Mouse (Mus musculus) brain, embryonic 14.5 days (tissue): Measurements from ENCODE around the gene Elmod3.

Experiments used
- CTCF ChIP-seq: fragments of 200-500 bp; IDR thresholded peaks from 2 replicates; pipeline ENCODE4 v1.5.1; 2012; ENCODE audit warnings: inconsistent platforms, mild to moderate bottlenecking, moderate library complexity, borderline replicate concordance; ENCODE audit not compliant: insufficient read depth, insufficient read length; ENCODE audit errors: extremely low read depth
- POLR2A ChIP-seq: fragments of 200-500 bp; IDR thresholded peaks from 2 replicates; pipeline ENCODE4 v1.6.1; 2012; ENCODE audit warnings: mild to moderate bottlenecking, inconsistent platforms, borderline replicate concordance; ENCODE audit not compliant: poor library complexity, insufficient read depth, insufficient read length, severe bottlenecking; ENCODE audit errors: extremely low read depth

DNA sequence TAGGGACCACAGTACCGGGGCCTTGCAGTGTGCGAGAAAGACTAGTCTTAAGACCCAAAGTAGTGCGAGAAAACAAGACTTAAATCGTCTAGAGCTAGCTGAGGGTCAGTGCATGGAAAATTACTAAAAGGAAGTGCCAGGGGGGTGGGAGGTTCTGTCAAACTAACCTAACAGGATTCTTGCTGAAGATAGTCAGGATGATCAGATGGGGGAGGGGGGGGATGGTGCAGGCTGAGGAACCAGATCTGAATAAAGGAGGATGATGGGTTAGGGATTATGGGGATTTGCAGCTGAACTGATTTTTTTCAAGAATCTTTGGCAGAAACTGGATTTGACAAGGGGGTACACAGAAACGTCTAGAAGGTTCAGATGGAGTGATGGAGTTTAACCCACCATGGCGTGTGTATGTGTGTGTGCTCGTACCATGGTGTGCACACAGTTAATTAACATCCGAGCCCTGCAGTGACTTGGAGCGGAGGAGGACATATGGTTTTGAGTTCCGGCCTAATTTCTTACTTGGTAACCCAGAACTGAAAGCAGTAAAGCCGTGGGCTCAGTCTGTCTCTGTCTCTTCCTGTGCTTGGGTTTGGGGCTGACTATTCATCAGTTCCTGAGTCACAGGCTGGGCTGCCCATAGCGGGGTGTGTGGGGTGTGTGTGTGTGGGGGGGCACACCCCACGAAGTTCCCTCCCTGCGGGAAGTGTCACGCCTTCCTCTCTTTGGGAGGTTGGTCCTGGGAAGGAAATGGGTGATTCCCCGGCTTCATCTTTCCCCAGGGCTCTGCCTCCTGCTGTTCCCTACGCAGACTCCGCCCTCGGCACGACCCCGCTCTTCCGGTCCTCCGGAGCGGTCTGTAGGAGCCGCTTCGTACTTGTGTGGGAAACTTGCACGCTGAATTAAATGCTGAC is 45.8 kb downstream of the Elmod3 start:
- TF ChIP-seq CTCF (no peak), POLR2A (no peak; the same call in 1 of the 2 replicates)
